Mouse (Mus musculus): ENCODE data around the gene Hes3.

The Hes3 gene

GRCm38 (mm10) chr4:152304685-152305084 lies 13.2 kb upstream of the Hes3 start:
- DNase-seq, result no peak

- DNase-seq, result no peak
These were observed 11.7 kb upstream of the Hes3 start for GRCm38 (mm10) chr4:152303172-152303571.

- DNase-seq, result no peak
These were observed 10.6 kb upstream of the Hes3 start for GRCm38 (mm10) chr4:152302012-152302411.

- DNase-seq, result no peak
These were observed 8.9 kb upstream of the Hes3 start for GRCm38 (mm10) chr4:152300375-152300774.

- DNase-seq, result no peak
These were observed 7.4 kb upstream of the Hes3 start for GRCm38 (mm10) chr4:152298836-152299235.

DNA sequence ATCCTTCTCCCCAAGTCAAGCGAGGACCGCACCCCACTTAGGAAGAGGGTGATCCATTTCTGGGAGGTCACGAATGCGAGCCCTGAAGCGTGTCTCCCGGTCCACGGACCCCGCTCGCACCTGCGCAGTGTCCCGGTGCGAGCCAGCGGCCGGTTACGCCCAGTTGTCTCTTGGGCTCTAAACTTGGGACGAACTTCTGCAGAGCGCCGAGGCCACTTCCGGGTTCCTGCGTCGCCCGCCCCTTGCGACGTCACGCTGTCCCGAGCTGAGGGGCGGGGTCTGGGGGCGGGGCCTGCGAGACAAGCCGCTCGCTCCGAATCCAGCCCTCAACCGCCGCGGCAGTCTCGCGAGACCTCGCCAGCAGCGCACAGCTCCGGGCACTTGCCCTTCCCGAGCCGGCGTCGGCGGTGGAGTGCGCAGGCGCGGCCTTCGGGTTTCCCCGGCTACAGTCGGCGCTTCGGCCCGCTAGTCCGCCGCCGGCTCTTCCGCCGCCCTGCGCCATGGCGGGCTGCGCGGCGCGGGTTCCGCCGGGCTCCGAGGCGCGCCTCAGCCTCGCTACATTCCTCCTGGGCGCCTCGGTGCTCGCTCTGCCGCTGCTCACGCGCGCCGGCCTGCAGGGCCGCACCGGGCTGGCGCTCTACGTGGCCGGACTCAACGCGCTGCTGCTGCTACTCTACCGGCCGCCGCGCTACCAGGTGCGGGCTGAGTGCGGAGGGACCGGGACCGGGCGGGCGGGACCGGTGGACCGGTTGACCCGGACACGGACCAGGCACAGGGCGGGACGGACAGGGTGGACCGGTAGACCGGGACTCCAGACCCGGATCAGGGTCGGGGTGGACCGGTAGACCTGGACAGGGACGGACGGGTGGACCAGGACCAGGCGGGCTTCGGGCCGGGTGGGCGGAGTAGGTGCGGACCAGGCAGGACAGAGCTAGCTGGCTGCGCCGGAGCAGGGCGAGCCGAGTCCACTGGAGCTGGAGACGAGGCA lies 5.7 kb upstream of the Hes3 start, which contains the start of gene Icmt:
TSS of gene Icmt (plus strand) at position 354 of the 988 bp plus-strand sequence.
- peak; percentile 99 for DNase-seq

DNA sequence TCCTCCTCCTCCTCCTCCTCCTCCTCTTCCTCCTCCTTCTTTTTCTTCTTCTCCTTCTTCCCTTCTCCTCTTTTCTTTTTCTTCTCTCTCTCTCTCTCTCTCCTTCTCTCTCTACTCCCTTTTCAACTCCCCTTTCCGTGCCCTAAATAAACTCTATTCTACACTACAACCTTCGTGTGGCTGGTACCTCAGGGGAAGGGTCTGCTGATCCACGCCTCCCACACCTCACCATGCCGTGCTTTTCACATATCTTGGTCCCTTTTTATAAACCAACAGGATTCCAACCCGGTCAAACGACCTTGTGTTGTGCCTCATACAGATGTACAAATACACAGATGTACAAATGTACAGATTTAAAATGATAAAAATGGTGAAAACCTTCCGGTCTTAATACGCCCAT lies 4.9 kb upstream of the Hes3 start:
- DNase-seq, result no peak

- DNase-seq, result no peak
These were observed 4.5 kb upstream of the Hes3 start for GRCm38 (mm10) chr4:152295916-152296315.

GRCm38 (mm10) chr4:152294188-152294929 lies 2.9 kb upstream of the Hes3 start:
- DNase-seq, result peak; percentile 20

DNA sequence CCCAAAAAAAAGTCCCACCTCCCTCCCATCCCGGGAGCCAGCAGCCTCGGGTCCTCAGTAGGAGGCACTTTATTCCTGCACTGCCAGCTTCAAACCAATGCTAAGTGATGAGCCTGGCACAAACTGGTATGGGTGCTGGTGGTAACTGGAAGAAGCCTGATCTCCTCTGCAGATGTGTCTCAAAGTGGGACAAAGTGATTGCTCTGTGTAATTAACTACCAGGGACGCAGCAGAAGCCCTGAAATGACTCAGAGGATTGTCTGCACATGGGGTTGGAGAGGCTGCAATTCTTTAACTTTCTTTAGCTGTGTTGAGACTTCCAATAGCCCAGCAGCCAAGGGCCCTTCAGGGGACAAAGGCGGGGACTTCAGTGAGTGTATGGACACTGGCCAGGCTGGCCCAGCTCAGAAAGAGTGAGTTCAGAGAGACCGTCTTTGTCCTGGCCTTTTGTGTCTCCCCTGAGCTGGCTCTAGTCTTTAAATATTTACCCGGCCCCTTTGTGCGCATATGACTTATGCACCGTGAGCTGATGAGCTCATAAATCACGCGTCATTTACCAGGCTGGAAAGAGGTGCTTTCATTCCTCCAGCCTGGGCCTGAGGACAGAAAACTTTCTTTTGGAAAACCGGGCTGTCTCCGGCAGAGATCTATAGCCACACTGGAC lies 772 bp upstream of the Hes3 start:
- DNase-seq, result no peak

GRCm38 (mm10) chr4:152290991-152291390 lies 471 bp downstream of the Hes3 start:
- no peak for DNase-seq

DNA sequence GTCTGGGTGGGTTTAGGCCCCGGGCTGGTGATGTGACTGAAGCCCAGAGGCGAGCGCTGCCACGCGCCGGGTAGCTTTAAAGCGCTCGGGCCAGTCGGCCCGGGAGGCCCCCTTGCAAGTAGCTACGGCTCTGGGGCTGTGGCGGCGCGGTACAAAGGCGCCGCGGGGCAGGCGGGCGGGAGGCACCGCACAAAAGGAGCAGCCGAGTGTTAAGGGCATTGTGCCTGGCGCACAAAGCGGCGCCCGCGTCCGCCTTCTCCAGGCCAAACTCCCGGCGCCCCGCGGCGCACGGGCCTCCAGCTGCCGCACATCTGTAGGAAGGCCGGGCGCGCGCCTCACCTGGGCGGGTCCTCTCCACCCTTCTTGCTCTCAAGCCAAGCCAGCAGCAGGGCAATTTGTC lies 1.1 kb downstream of the Hes3 start:
- no peak for DNase-seq

DNA sequence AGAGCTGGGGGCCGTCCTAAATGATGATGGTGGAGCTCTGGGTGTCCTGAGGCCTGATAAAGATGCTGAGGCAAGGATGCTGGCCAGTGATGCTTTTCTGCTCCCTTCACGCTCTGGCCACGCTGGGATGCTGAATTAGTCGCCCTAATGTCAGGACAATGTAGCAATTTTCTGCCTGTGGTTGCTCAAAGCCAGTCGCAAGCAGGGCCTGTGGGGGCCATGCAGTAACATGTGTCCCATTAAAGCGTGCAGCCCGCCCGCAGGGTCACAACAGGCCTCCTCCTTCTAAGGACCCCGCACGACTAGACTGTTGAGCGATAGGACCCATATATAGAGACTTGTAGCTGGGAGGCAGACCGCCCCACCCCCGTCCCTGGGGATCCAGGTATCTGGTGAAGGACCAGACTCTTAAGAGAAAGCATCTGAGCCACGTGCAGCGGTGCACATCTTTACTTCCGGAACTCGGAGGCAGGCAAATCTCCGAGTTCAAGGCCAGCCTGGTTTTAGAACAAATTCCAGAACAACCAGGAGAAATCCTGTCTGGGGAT lies 3.0 kb downstream of the Hes3 start:
- DNase-seq, result no peak

GRCm38 (mm10) chr4:152287317-152288120 lies 3.9 kb downstream of the Hes3 start:
- no peak for DNase-seq

DNA sequence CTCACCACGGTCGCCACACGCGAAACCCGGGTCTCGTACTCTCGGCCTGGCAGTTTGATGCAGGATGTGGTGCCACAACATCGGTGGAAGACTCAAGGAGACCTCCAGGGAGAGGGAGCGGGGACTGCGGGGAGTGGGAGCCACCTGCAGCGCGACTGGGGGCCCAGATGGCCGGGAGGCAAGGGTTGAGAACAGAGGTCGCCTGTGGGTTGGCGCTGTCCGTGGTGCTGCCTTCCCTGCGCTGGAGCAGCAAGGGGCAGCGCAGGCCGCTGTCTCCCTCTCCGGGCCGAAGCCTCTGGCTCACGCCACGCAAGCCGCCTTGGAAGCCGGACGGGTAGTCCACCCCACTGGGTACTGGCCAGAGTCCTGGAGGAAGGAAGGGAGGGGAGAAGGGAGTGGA lies 4.6 kb downstream of the Hes3 start:
- DNase-seq, result no peak

GRCm38 (mm10) chr4:152286183-152286582 lies 5.3 kb downstream of the Hes3 start:
- DNase-seq, result peak; percentile 67

GRCm38 (mm10) chr4:152285505-152285904 lies 6.0 kb downstream of the Hes3 start:
- peak; percentile 85 for DNase-seq

- DNase-seq, result peak; percentile 84
These were observed 8.1 kb downstream of the Hes3 start for GRCm38 (mm10) chr4:152283186-152283950.

- peak; percentile 46 for DNase-seq
These were observed 8.7 kb downstream of the Hes3 start for GRCm38 (mm10) chr4:152282721-152283120.

- DNase-seq, result no peak
These were observed 9.9 kb downstream of the Hes3 start for GRCm38 (mm10) chr4:152281601-152282000.

GRCm38 (mm10) chr4:152278986-152279385 lies 12.5 kb downstream of the Hes3 start:
- DNase-seq, result peak; percentile 62
